Mouse (Mus musculus): ENCODE results near the gene D11Wsu47e.

The D11Wsu47e gene

GRCm38 (mm10) chr11:113705966-113706652 is 21.9 kb downstream of the D11Wsu47e start:
- no peak for DNase-seq (ENCODE audit: low spot score)

- no peak for DNase-seq (ENCODE audit: low spot score)
Observed at GRCm38 (mm10) chr11:113708629-113709213, 24.5 kb downstream of the D11Wsu47e start.

- DNase-seq (ENCODE audit: low spot score): no peak
Observed at GRCm38 (mm10) chr11:113709272-113709671, 25.1 kb downstream of the D11Wsu47e start.

DNA sequence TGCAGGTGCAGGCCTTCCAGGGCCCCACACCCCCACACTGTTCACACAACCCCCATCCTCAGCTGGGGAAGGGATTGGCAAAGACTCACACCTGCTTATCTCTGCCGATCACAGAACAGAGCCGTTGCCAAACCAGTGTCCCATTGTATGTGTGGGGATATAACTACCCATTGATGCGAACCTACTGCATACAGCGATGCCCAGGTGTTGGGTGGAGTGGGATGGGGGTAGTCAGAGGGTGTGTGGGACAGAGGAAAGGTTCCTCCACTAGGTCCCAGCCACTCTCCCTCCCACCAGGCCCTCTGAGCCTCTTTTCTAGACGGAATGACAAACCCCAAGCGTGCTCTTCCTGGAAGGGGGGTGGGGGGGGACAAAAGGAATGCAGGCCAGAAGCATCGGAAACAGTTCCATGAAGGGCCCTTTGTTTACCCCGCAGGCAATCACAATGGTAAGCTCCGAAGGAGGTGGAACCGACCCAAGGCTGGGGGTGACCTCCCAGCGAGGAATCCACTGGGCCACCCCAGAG is 25.6 kb downstream of the D11Wsu47e start, which contains the start of gene Cpsf4l:
TSS of gene Cpsf4l (minus strand) at position 287 of the 526 bp plus-strand sequence.
- DNase-seq (ENCODE audit: low spot score): no peak

DNA sequence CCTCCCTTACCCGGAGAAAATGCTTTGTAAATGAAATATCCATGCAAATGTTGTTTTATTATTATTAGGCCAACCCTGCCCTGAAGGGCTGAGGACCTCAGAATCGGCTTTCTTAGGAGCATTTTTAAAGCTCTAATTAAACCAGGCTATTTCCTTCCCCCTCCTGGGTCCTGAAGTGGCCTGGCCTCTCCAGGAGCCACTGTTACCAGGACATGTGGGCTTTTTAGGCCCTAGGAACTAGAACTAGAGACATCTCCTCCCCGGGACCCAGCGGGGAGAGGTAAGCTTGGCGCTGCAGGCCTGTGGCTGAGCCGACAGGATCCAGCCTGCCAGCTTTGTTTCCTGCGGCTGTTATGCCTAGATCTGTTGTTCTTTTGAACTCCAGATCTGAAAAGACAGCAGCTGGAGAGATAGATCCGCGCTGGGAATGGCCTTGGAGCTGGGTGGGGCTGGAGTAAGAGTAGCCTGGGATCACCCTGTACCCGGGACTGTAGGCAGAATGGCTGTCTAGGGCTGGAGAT is 26.1 kb downstream of the D11Wsu47e start:
- DNase-seq (ENCODE audit: low spot score): no peak

DNA sequence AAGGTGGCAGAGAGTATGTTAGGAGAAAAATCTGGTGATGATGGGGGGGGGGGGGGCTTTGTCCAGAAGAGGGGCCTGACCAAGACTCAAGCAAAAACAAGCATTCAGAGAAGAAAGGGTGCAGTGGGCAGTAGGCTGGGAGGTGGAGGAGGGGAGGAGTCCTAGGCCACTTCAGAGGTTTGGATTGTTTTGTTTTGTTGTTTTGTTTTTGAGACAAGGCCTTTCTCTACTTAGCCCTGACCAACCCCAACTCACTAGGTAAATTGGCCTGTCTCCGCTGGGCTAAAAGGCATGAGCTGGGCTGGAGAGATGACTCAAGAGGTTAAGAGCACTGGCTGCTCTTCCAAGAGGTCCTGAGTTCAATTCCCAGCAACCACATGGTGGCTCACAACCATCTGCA is 26.8 kb downstream of the D11Wsu47e start:
- DNase-seq (ENCODE audit: low spot score): no peak

GRCm38 (mm10) chr11:113715078-113715674 is 31.0 kb downstream of the D11Wsu47e start:
- DNase-seq (ENCODE audit: low spot score): no peak

GRCm38 (mm10) chr11:113716132-113716531 is 31.9 kb downstream of the D11Wsu47e start:
- no peak for DNase-seq (ENCODE audit: low spot score)

DNA sequence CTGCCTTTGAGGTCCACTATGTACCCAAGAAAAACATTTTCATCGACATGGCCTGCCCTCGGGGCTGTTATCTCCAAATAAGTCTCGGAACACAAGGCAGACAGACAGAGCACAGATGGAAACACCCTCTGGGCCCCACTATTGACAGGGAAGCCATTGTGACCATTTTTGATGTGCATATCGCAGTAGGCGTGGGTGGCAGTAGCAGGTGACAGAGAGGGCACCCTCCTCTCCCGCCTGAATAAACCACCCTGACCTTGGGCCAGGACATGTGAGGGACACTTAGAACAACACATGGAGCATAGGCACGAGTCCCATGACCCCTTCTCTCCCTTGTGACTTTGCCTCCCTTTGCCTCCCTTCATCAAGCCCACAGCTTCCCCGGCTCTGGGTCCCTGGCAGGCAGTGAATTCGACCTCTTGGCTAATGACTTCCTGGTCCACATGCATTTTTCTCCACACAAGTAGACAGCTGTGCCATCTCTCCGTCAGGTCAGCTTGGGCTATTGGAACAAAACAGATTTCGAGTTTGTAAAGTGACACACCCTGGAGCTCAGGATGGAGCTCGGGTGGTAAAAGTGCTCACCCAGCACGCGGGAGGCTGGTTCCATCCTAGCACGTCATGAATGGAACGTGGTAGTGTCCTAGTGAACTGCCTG is 33.7 kb downstream of the D11Wsu47e start:
- DNase-seq (ENCODE audit: low spot score): no peak

DNA sequence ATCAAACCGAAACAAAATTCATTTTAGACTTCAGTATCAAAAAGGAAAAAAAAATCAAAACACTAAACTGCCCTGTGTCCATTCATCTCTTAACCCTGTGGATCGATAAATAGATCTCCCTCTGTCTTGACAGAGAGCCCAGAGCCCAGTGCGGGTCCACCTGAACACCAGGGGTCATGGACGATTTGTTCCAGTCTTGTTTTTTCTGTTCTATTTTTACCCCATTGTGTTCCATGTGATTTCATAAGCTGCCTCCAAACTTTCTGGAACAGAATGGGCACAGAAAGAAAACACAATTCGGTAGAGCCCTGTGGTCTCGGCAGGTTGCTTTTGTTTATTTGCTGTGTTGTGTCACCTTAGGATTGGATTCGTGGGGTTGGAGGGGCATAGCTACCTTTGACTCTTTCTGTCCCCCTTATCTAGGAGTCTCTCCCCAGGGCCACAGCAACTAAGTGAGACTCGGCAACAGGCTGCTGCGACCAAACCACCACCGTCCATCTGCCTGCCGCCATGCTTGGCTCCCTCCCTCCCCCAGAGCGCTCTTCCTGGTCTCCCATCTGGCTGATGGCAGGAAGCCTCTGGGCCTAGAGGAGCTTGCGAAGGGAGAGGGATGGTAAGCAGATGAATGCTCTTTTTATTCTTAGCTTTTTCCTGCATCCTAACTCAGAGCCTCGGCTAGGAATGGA is 38.3 kb downstream of the D11Wsu47e start:
- DNase-seq (ENCODE audit: low spot score): no peak

DNA sequence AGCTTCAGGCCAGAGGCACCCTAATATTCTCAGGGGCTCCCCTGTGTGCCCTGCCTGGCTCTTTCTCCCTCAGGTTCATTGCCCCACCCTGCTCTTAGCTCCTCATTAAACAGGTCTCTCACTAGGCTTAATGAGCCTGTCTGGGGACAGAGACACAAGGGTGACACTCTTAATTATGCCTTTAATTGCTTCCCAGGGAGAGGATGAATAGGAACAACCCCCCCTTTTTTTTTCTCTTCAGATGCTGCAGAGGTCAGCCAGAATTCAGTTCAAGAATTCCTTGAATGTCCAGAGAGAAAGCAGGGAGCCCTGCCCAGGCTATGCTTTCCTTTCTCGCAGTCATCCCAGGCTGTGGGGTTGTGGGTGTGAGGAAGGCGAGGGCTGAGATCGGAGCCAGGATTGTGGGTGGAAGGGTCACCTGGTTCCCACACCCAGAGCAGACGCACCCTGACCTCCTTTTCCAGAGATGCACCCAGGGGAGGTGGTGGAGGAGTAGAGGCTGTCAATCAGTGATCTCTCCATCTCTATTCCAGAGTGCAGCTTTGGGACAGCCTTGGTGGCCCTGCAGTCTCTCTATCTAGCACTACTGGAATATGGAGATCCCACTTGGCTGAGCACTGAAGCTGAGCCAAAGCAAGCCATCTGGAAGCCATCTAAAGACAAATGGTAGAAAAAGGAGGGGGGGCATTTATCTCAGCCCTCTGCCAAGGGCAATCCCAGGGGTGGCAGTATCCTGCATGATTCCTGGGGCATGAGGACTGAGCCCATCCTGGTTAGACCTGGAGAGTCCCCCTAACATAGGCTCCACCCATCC is 41.2 kb downstream of the D11Wsu47e start:
- no peak for DNase-seq (ENCODE audit: low spot score)

- DNase-seq (ENCODE audit: low spot score): no peak
Observed at GRCm38 (mm10) chr11:113726994-113727888, 43.0 kb downstream of the D11Wsu47e start.

- no peak for DNase-seq (ENCODE audit: low spot score)
Observed at GRCm38 (mm10) chr11:113727992-113728391, 43.8 kb downstream of the D11Wsu47e start.

DNA sequence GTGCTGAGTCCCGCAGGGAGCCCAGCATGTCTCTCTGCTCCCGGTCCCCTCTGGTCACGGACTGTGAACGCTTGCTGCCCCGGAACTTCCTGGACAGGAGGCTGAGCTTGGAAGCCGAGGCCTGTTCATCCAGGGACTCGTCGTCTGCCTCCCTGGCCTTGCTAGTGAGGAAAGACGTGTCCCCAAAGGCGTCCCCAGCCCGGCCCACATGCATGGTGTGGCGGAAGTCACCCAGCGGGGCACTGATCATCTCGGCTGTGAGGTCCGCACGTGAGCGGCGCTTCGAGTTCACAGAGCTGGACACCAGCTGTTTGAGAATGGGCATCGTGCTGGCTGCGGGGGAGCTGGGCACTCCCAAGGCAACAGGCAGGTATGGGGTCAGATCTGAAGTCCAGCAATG is 45.0 kb downstream of the D11Wsu47e start:
- DNase-seq (ENCODE audit: low spot score): no peak

DNA sequence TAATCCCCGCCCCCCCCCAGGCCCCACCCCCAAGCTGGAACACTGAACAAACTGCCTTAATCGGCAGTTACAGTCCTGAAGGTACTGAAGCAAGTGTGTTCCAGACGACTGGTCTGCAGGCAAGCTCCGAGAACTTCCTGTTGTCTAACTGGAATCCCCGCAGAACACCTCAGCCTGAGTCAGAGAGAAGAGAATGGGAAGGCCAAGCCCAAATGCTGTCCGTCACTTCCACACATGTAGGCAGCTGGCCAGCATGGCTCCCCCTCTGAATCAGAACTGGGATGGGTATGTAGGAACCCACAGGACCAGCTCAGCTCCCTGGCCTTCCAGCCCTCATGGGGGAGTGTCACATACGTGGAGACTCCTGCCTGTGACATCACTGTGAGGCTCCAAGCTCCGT is 45.7 kb downstream of the D11Wsu47e start:
- no peak for DNase-seq (ENCODE audit: low spot score)

DNA sequence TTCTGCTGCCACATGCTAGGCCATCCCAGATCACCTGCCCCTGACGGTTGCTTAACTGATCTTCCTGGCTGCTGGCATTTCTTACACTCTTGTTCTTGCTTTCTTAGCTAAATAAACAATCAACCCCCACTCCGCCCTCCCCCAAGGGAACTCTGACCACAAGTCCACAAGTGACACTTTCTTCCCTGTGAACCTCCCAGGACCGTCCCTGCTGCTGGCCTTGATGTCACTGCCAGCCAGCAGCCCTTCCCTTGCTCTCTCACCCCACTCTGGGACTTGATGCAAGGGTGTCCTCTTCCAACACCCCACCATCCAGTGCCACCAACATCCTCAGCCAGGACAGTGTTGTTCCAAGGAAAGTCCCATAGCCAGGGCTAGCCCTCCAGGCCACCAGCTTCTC is 46.7 kb downstream of the D11Wsu47e start:
- DNase-seq (ENCODE audit: low spot score): no peak

GRCm38 (mm10) chr11:113731945-113732612 is 47.9 kb downstream of the D11Wsu47e start:
- DNase-seq (ENCODE audit: low spot score): no peak

DNA sequence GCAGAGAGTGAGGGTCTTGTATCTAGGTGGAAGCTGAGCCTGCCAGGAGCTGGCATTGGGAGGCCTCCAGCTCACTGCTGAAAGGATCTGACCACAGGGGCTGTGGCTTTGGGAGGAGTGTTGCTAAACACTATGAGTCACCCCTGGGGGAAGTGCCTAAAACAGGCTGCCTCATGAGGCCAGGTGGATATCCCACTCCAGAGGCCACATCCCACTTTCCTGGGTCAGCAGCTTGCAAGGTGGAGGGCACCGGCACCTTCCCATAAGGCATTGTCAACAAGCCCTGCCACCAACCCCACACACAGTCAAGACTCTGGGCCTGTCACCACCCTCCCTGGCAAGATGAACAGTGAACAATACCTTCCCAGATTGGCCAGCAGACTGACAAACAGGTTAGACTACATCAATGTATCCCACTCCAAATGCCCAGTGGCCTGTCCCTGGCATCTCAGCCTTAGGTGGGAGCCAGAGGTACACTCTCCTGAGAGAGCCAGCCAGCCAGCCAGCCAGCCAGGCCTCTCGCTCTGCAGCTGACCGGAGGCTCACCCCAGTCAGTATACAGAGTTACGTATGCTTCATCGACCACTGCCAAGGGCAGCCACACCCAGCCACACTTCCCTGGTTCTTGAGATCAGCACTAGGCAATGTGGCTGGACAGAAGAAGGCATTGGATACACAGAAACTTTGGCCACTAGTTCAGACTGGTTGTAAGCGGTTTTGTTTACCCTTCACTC is 49.6 kb downstream of the D11Wsu47e start:
- no peak for DNase-seq (ENCODE audit: low spot score)

GRCm38 (mm10) chr11:113735151-113735550 is 50.9 kb downstream of the D11Wsu47e start:
- no peak for DNase-seq (ENCODE audit: low spot score)
